Mouse (Mus musculus) MEL (cell line): ENCODE measurements around the gene Krt73. TPM values are rescaled to one million over a fixed set of nuclear protein-coding genes. Genes with fewer than 3 reads are reported as not detected.

ENCODE experiments used
- DNase-seq: peaks from one replicate; pipeline ENCODE4 v3.0.0; 2011; ENCODE audit warnings: low read depth, low spot score
- H3K27ac ChIP-seq: 2 replicates; pipeline ENCODE4 v1.5.1; 2012; ENCODE audit warnings: low read depth, mild to moderate bottlenecking, control low read depth, low read length, moderate library complexity; ENCODE audit not compliant: control insufficient read depth
- H3K27me3 ChIP-seq, 2 experiments: fragments of 150-350 bp in 1 of 2; sonication (generic) in 1 of 2; 2 replicates each; pipeline ENCODE4 v1.6.1; 2012; ENCODE audit warnings: low read length in 2 of 2, mild to moderate bottlenecking in 2 of 2, improper control_type of control experiment in 1 of 2, moderate library complexity in 1 of 2; ENCODE audit not compliant: insufficient read depth in 2 of 2, control insufficient read depth in 1 of 2
- H3K36me3 ChIP-seq, 2 experiments: 2 replicates each; pipeline ENCODE4 v1.6.1; 2012 to 2014; ENCODE audit warnings: low read length in 2 of 2, improper control_type of control experiment in 1 of 2, inconsistent platforms in 1 of 2, mild to moderate bottlenecking in 1 of 2; ENCODE audit not compliant: insufficient read depth in 2 of 2, control insufficient read depth in 1 of 2
- H3K4me1 ChIP-seq, 2 experiments: fragments of 150-350 bp in 1 of 2; sonication (generic) in 1 of 2; 2 replicates each; pipeline ENCODE4 v1.6.1; 2012; ENCODE audit warnings: low read length in 2 of 2, improper control_type of control experiment in 1 of 2, mild to moderate bottlenecking in 1 of 2; ENCODE audit not compliant: insufficient read depth in 2 of 2, control insufficient read depth in 1 of 2
- H3K4me3 ChIP-seq, 2 experiments: fragments of 150-350 bp in 1 of 2; sonication (generic) in 1 of 2; 2 replicates each; pipeline ENCODE4 v1.5.1; 2012; ENCODE audit warnings: low read depth in 2 of 2, low read length in 2 of 2, mild to moderate bottlenecking in 2 of 2, moderate library complexity in 2 of 2, control low read depth in 1 of 2, improper control_type of control experiment in 1 of 2; ENCODE audit not compliant: control insufficient read depth in 1 of 2, insufficient read depth in 1 of 2
- H3K79me2 ChIP-seq: 2 replicates; pipeline ENCODE4 v1.6.1; 2012; ENCODE audit warnings: mild to moderate bottlenecking, low read length, moderate library complexity; ENCODE audit not compliant: control insufficient read depth, poor library complexity, insufficient read depth
- H3K9ac ChIP-seq: 2 replicates; pipeline ENCODE4 v1.6.1; 2012; ENCODE audit warnings: low read depth, mild to moderate bottlenecking, control low read depth, low read length, moderate library complexity; ENCODE audit not compliant: control insufficient read depth, poor library complexity, severe bottlenecking
- H3K9me3 ChIP-seq: fragments of 150-350 bp; sonication (generic); replicated peaks from 2 replicates; pipeline ENCODE4 v1.6.1; 2012; ENCODE audit warnings: mild to moderate bottlenecking, low read length, improper control_type of control experiment, moderate library complexity; ENCODE audit not compliant: insufficient read depth
- BHLHE40 ChIP-seq: IDR thresholded peaks from 2 replicates; pipeline ENCODE4 v1.6.1; 2012; ENCODE audit warnings: low read depth, mild to moderate bottlenecking, inconsistent platforms, low read length, improper control_type of control experiment, borderline replicate concordance
- CHD1 ChIP-seq: IDR thresholded peaks from 2 replicates; pipeline ENCODE4 v1.6.1; 2012; ENCODE audit warnings: low read depth, mild to moderate bottlenecking, inconsistent platforms, low read length, improper control_type of control experiment
- CTCF ChIP-seq, 3 experiments: IDR thresholded peaks in 2 of 3; conservative IDR thresholded peaks in 1 of 3; 2 replicates each; pipeline ENCODE4 v1.5.1; 2011 to 2012; ENCODE audit warnings: low read length in 3 of 3, low read depth in 2 of 3, mild to moderate bottlenecking in 2 of 3, improper control_type of control experiment in 1 of 3, inconsistent platforms in 1 of 3, mixed read lengths in 1 of 3, moderate library complexity in 1 of 3; ENCODE audit not compliant: control insufficient read depth in 1 of 3, insufficient read depth in 1 of 3, poor library complexity in 1 of 3, severe bottlenecking in 1 of 3
- ELF1 ChIP-seq: IDR thresholded peaks from 2 replicates; pipeline ENCODE4 v1.6.1; 2014; ENCODE audit warnings: low read depth, mild to moderate bottlenecking, inconsistent platforms, low read length, improper control_type of control experiment, moderate library complexity
- ETS1 ChIP-seq: IDR thresholded peaks from 2 replicates; pipeline ENCODE4 v1.6.1; 2012; ENCODE audit warnings: low read depth, mild to moderate bottlenecking, inconsistent platforms, low read length, improper control_type of control experiment, moderate library complexity
- GATA1 ChIP-seq: IDR thresholded peaks from 2 replicates; pipeline ENCODE4 v1.6.1; 2011; ENCODE audit warnings: low read depth, low read length, improper control_type of control experiment
- HCFC1 ChIP-seq: IDR thresholded peaks from 2 replicates; pipeline ENCODE4 v1.6.1; 2012; ENCODE audit warnings: low read depth, mild to moderate bottlenecking, inconsistent platforms, low read length, improper control_type of control experiment, moderate library complexity
- JUND ChIP-seq: IDR thresholded peaks from 2 replicates; pipeline ENCODE4 v1.6.1; 2011; ENCODE audit warnings: low read depth, mild to moderate bottlenecking, improper control_type of control experiment, low read length
- KAT2A ChIP-seq: conservative IDR thresholded peaks from 2 replicates; pipeline ENCODE4 v1.6.1; 2012; ENCODE audit warnings: low read depth, low read length, improper control_type of control experiment, inconsistent platforms
- MAFK ChIP-seq: IDR thresholded peaks from 2 replicates; pipeline ENCODE4 v1.6.1; 2011; ENCODE audit warnings: low read depth, mild to moderate bottlenecking, low read length, improper control_type of control experiment, borderline replicate concordance
- MAZ ChIP-seq: IDR thresholded peaks from 2 replicates; pipeline ENCODE4 v1.6.1; 2012; ENCODE audit warnings: low read depth, mild to moderate bottlenecking, inconsistent platforms, low read length, improper control_type of control experiment
- MYB ChIP-seq: IDR thresholded peaks from 2 replicates; pipeline ENCODE4 v1.6.1; 2011; ENCODE audit warnings: mild to moderate bottlenecking, low read depth, low read length, improper control_type of control experiment
- MYC ChIP-seq: IDR thresholded peaks from 2 replicates; pipeline ENCODE4 v1.6.1; 2011; ENCODE audit warnings: low read depth, mild to moderate bottlenecking, low read length, improper control_type of control experiment, moderate library complexity
- NELFE ChIP-seq: IDR thresholded peaks from 2 replicates; pipeline ENCODE4 v1.6.1; 2011; ENCODE audit warnings: low read depth, low read length, improper control_type of control experiment
- POLR2AphosphoS2 ChIP-seq: IDR thresholded peaks from 2 replicates; pipeline ENCODE4 v1.6.1; 2011; ENCODE audit warnings: low read length, improper control_type of control experiment
- RAD21 ChIP-seq: IDR thresholded peaks from 2 replicates; pipeline ENCODE4 v1.6.1; 2011; ENCODE audit warnings: mild to moderate bottlenecking, low read depth, low read length, improper control_type of control experiment
- RCOR1 ChIP-seq: IDR thresholded peaks from 2 replicates; pipeline ENCODE4 v1.6.1; 2012; ENCODE audit warnings: low read depth, mild to moderate bottlenecking, inconsistent platforms, low read length, improper control_type of control experiment
- SMC3 ChIP-seq: IDR thresholded peaks from 2 replicates; pipeline ENCODE4 v1.6.1; 2011; ENCODE audit warnings: low read depth, low read length, improper control_type of control experiment
- UBTF ChIP-seq: IDR thresholded peaks from 2 replicates; pipeline ENCODE4 v1.6.1; 2012; ENCODE audit warnings: low read depth, mild to moderate bottlenecking, inconsistent platforms, low read length, improper control_type of control experiment, moderate library complexity, borderline replicate concordance; ENCODE audit not compliant: insufficient read depth
- USF1 ChIP-seq: IDR thresholded peaks from 2 replicates; pipeline ENCODE4 v1.6.1; 2014; ENCODE audit warnings: low read depth, mild to moderate bottlenecking, inconsistent platforms, low read length, improper control_type of control experiment, moderate library complexity
- USF2 ChIP-seq, 2 experiments: IDR thresholded peaks; 2 replicates each; pipeline ENCODE4 v1.6.1; 2011 to 2012; ENCODE audit warnings: improper control_type of control experiment in 2 of 2, low read length in 2 of 2, borderline replicate concordance in 1 of 2, inconsistent platforms in 1 of 2, low read depth in 1 of 2, mild to moderate bottlenecking in 1 of 2; ENCODE audit not compliant: insufficient read depth in 1 of 2
- ZC3H11A ChIP-seq: IDR thresholded peaks from 2 replicates; pipeline ENCODE4 v1.6.1; 2012; ENCODE audit warnings: low read depth, mild to moderate bottlenecking, inconsistent platforms, low read length, improper control_type of control experiment
- ZKSCAN1 ChIP-seq: IDR thresholded peaks from 2 replicates; pipeline ENCODE4 v1.6.1; 2012; ENCODE audit warnings: low read depth, mild to moderate bottlenecking, inconsistent platforms, low read length, improper control_type of control experiment, moderate library complexity
- ZNF384 ChIP-seq: IDR thresholded peaks from 2 replicates; pipeline ENCODE4 v1.6.1; 2012; ENCODE audit warnings: low read depth, mild to moderate bottlenecking, inconsistent platforms, low read length, improper control_type of control experiment
- polyA plus RNA-seq, 2 experiments: library from polyadenylated mRNA; stranded (reverse) in 1 of 2; unstranded in 1 of 2; fragments of >175 nt in 1 of 2; fragments of >200 nt in 1 of 2; gene quantifications; 2 replicates each; pipeline versions ENCODE4 v1.2.1 to v1.2.4; 2012; ENCODE audit warnings: low replicate concordance in 2 of 2, low read depth in 1 of 2; ENCODE audit not compliant: insufficient read length in 2 of 2, insufficient read depth in 1 of 2, missing spikeins in 1 of 2
- total RNA-seq: library from RNA; depleted of rRNA; stranded (reverse); fragments of 300-350 nt; gene quantifications from 2 replicates; pipeline ENCODE4 v1.2.3, GENCODE M21; 2012

The Krt73 gene
- total and polyA plus RNA-seq, 3 experiments: not detected

- Histone ChIP-seq H3K4me3 (no peak within 1 kb of the TSS), H3K9ac (no peak within 1 kb of the TSS), H3K27ac (no peak within 1 kb of the TSS), H3K79me2 (no peaks in the 10 kb centered on the region), H3K36me3 (no peaks in the 10 kb centered on the region), H3K4me1 (no peaks in the 10 kb centered on the region), H3K9me3 (no peaks in the 10 kb centered on the region), H3K27me3 (no peaks in the 10 kb centered on the region; a peak in 2 of 4 replicates)
- DNase-seq: no peak
- no peak for TF ChIP-seq ETS1
- TF ChIP-seq RCOR1: no peak
- TF ChIP-seq GATA1: no peak
- no peak for TF ChIP-seq POLR2AphosphoS2
- TF ChIP-seq CHD1: no peak
- TF ChIP-seq NELFE: no peak
- no peak for TF ChIP-seq MAFK
- TF ChIP-seq RAD21: no peak
- TF ChIP-seq UBTF: no peak
- TF ChIP-seq USF2 (IDR thresholded peaks at IDR 0.05; ENCODE audit: borderline replicate concordance in 1 of 2, insufficient read depth in 1 of 2, low read depth in 1 of 2, low read length in 2 of 2): no peak
- TF ChIP-seq, all 39 proteins: peak for 0
These were observed 15.8 kb downstream of the Krt73 start, which contains the start of gene Krt72 for GRCm38 (mm10) chr15:101786360-101786759. Gene Krt72, minus strand, starts transcription at chr15:101786460.

- Histone ChIP-seq H3K4me3 (no peak overlapping the region), H3K9ac (no peak overlapping the region), H3K4me1 (no peaks in the 10 kb centered on the region), H3K27me3 (peaks cover 0 to 4% of the 10 kb centered on the region in 2 experiments; a peak in 1 of 4 replicates), H3K36me3 (no peaks in the 10 kb centered on the region), H3K79me2 (no peaks in the 10 kb centered on the region), H3K9me3 (no peaks in the 10 kb centered on the region), H3K27ac (no peak overlapping the region)
- TF ChIP-seq USF1 (no peak), ZNF384 (no peak), KAT2A (no peak), JUND (no peak)
- DNase-seq: no peak
These were observed 28.7 kb downstream of the Krt73 start for GRCm38 (mm10) chr15:101773420-101773819.

- H3K9me3 ChIP-seq: no peaks in the 10 kb centered on the region
- H3K27ac ChIP-seq: no peak overlapping the region
- no peaks in the 10 kb centered on the region for H3K36me3 ChIP-seq
- no peak overlapping the region for H3K9ac ChIP-seq
- H3K27me3 ChIP-seq: peaks cover 0 to 4% of the 10 kb centered on the region in 2 experiments; a peak in 1 of 4 replicates
- H3K4me1 ChIP-seq: no peaks in the 10 kb centered on the region
- peak; percentile 73 for DNase-seq
- no peaks in the 10 kb centered on the region for H3K79me2 ChIP-seq
- TF ChIP-seq CTCF (IDR thresholded peaks at IDR 0.05 in 2 of 3, conservative IDR thresholded peaks at IDR 0.05 in 1 of 3; ENCODE audit: control insufficient read depth in 1 of 3, insufficient read depth in 1 of 3, low read depth in 2 of 3, low read length in 3 of 3, poor library complexity in 1 of 3, severe bottlenecking in 1 of 3) (peak; percentile 86 to 95 (median 95)), BHLHE40 (0 out of 2 replicates have a peak, but pooled peaks have one; percentile 34), MYC (no peak), ZC3H11A (peak; percentile 91), ZKSCAN1 (no peak), KAT2A (no peak), JUND (0 out of 2 replicates have a peak, but pooled peaks have one; percentile 18), MAZ (no peak), HCFC1 (0 out of 2 replicates have a peak, but pooled peaks have one; percentile 21), RAD21 (peak; percentile 90), UBTF (no peak), ELF1 (no peak), MYB (no peak), RCOR1 (no peak), SMC3 (peak; percentile 97)
- TF ChIP-seq, all 39 proteins: peak for 7
- no peak overlapping the region for H3K4me3 ChIP-seq
These were observed 29.4 kb downstream of the Krt73 start for GRCm38 (mm10) chr15:101772711-101773081.
